Mouse (Mus musculus): ENCODE data around the gene Spaca5.

The Spaca5 gene

DNA sequence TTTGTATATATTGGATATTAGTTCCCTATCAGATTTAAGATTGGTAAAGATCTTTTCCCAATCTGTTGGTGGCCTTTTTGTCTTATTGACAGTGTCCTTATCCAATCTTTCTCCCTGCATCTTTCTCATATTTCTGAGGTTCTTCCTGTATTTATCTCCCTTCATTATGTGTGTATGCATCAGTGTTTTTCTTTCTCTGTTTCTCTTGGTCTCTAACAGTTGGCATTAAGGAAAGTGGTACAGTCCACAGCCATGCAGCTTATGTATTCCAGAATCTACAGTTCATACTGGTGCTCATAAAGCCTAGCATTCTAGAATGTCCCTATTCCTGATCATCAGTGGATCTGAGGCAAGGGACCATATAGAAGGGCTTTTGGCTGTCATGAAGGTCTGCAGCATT lies at the start of gene Spaca5:
Gene Spaca5, plus strand, starts transcription at position 301 of the 400 bp plus-strand sequence.
- in situ Hi-C loops (cut with MseI, MboI) = no loop called here

DNA sequence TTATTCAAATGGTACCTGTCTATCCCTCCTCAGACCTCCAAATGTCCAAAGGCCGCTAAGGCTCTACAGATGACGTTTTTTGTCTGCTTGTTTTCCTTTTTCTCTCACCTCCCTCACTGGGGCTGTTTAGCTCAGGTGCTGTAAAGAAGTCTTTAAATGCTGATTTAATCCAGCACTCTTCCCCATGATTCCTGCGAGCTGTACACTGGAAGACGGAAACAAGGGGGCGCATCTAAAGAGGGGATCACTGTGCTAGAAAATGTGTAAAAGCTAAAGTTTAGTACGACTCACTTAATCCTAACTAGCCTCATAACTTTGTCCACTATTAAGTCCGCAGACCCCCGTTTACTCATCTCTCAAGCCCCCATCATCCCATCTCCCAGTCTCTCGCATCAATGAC lies 6.7 kb upstream of the Spaca5 start:
- in situ Hi-C loops (cut with MseI, MboI) = no loop called here

DNA sequence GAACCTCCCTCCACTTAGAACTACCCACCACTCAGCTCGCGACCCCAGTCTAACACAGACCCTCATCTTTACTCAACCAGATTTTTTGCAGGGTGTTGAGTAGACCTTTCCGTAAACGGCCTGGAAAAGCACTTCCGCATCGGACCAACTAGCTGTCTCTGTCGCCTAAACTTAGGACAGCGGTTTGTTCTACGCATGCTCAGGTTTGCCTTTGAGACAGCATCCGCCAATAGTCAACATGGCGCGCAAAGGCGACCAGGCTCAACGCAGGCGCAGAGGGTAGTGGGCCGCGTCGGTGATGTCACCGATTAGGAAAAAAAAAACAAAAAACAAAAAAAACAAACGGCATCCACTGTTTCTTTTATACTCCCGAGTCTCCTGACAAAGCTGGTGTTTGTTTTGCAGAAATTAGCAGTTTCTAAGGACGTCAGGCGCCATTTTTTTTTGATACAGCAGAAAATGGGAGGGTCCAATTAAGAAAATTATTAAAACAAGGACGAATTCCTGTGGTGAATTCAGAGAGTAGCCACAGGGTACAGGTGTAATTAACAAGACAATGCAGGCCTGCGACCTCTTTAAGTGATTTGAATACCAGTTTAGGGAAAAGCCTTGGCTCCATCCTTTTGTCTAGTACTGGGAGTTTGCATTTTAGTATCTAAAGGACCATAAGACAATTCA lies 6.2 kb upstream of the Spaca5 start, which contains the start of gene Zfp182:
Gene Zfp182, minus strand, starts transcription at position 451 of the 678 bp plus-strand sequence.
- in situ Hi-C loops (cut with MseI, MboI) = no loop called here

DNA sequence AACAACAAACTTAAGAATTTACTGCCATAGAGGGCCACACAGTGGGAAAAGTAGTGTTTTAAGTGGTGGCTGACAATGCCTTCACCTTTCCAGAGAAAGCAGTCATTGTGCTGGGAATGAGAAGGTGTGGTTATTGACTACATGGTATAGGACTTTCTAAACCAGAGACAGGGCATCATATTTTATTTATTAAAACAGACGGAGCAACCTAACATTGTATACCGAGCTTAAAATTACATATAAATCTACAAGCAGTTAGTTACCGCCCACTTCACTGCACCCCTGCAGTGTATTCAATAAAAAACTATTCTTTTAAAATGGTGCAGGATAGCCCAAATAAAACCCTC lies 5.7 kb upstream of the Spaca5 start:
- in situ Hi-C loops (cut with MseI, MboI) = no loop called here

DNA sequence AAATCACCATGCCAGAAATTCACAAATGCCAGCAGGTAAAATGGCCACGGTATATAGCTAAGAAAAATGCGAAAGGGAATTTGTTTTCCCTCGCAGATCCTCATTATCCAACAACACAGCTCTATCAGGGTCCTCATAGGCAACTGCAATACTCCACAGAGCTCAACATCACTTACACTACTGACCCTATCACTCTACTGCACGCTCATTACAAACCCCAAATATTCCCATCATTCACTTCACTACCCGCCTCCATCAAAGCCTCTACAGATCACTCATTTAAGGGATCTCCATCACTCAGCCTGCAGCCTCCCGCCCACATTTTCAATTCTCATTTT lies 20.4 kb downstream of the Spaca5 start:
- in situ Hi-C loops (cut with MseI, MboI) = no loop called here

DNA sequence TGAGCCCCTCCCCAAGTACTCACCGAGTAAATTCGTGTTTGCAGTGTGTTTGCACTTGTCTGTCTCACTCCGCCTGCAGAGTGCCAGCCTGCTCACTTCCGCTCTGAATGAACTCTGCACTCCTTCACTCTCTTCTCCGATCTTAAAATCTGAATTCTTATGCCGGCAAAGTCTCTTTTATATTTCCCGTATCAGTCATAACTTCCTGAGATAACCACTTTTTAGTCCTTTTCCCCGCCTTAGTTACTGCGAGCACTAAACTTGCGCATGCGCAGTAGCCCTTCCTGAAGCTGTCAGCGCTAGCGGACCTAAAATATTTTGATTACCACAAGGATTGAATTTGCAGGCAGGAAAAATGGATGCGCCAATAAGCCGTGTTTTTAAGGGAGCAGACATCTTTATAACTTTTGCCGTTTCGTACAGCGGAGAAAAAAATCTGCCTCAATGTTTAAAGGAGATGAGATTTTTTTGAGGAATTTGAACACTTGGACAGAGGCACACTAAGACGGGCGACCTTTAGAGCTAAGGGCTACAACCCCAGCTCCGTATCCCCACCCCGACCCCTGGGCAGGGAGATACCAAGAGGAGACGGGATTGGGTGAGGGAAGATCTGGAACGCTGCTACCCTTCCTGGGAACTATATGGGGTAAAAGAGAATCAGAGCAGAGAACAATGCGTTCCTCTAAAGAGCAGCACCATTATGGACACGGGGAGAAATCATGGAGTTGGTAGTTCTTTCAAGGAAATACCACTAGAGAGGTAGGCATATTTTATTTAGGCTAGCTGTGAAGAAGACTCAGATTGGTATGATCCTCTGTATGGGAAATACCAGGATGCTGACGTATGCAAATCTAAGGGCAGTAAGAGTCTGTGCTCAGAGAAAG lies 21.0 kb downstream of the Spaca5 start, which contains the start of gene Zfp300:
Gene Zfp300, minus strand, starts transcription at position 545 of the 884 bp plus-strand sequence.
- in situ Hi-C loops (cut with MseI, MboI) = no loop called here

DNA sequence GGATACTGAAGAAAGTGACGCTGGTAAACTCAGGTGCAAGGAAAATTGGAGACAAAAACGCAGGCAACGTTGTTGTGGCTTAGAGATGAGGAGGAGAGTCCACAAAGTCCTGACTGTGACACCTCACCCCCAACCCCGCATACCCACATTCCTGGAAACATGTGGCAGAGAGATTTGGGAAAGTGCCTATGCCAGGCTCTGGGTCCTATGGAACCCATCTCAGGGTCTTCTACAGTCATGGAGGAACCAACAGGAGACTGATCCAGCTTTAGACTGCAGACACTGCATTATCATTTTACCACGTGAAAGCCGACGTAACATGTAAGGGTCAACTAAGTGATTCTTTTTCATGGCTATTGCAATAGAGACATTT lies 21.6 kb downstream of the Spaca5 start:
- in situ Hi-C loops (cut with MseI, MboI) = no loop called here

DNA sequence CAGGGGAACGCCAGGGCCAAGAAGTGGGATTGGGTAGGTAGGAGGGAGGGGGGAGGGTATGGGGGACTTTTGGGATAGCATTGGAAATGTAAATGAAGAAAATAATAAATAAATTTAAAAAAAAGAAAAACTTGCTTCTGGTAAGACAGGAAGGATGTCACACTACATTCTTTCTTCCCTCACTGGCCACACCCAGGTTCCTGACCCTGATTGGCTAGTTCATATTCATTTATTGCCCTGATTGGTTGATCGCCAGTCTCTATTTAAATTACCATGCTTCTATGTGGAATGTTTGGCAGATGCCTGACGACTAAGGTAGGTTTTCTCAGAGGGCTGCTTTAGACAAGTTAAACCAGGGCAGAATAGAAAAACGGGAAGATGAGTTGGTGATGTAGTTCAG lies 47.3 kb downstream of the Spaca5 start, which contains the start of gene Ssxa1:
Gene Ssxa1, plus strand, starts transcription at position 301 of the 400 bp plus-strand sequence.
- in situ Hi-C loops (cut with MseI, MboI) = no loop called here
